Mouse (Mus musculus): Measurements from ENCODE around the gene Xkr7.
A peak's percentile ranks its signal among the peaks of the same experiment; 100 is the strongest.

Gene Xkr7

DNA sequence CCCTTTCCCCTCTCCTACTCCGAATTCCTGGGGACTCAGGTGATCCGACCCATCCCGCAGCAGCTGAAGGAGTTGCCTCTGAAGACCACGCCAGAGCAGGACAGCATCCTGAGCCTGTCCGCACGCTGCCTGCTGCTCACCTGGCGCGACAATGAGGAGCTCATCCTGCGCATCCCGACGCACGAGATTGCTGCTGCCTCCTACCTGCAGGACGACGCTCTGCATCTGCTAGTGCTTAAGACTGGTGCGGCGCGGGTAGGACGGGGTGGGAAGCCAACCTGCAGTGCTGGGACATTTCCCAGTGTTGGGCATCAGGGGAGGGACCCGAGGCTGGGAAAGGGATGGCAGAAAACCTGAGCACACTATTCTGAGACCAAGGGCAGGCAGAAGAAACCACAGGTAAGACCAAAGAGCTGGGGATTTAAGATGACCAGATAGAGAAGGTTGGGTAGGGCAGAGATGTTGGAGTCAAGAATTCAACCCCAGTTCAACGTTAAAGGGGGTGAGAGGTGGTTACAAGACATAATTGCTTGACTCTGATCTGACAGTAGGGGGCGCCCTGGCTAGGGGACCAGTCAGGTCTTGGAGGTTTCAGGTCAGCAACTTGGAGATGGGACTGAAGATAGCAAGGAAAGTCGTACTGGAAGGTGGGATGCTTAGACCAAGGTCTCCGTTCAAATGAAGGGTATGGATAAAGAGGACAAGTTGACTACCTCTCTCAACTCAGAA lies 39.3 kb downstream of the Xkr7 start:
- no peak for DNase-seq (ENCODE audit: low spot score in 2 of 2)

DNA sequence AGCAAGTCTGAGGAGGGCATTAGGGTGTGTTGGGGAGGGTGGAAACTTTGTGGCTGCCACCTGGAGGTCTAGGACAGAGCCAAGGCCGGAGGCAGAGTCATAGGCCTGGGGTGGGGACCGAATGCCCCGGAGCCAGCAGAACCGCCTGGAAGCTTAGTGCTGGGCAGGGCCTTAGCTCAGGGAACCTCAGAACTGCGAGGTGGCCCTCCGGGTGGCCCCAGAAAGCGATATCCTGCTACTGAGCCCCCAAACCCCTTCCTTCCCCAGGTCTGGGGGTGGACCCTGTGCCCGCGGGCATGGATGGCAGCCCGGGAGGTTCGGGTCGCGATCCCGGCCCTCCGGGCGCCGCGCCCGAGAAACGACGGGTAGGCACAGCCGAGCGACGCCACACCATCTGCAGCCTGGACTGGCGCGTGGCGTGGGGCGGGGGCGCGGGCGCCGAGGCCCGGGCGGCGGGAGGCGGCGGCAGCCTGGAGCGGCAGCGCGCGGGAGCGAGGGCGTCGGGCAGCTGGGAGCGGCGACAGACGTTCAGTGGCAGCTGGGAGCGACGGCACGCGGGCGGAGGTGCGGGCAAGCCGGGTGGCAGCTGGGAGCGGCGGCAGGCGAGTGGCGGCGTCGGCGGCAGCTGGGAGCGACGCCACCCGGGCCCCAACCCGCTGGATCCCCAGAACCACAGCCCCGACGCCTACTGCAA lies 40.0 kb downstream of the Xkr7 start:
- DNase-seq (ENCODE audit: low spot score in 2 of 2), result no peak

DNA sequence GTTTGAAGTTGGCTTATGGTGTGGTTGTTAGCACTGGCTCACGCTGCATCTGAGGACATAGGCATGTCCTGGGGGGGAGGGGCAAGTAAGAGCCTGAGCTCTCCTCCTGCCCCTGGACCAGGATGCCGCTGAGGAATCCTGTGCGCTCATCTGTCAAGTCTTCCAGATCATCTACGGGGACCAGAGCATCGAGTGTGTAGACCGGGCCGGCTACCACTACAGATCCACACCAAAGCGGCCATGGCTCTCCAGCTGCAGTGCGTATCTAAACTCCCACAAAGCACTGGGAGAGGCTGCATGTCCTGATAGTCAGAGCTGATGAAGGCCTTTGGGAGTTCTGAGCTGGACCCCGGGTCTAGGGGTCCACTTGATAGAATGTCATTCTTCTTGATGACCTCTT lies 43.0 kb downstream of the Xkr7 start:
- DNase-seq (ENCODE audit: low spot score in 2 of 2), result peak in 1 of 2 experiments; percentile 52

DNA sequence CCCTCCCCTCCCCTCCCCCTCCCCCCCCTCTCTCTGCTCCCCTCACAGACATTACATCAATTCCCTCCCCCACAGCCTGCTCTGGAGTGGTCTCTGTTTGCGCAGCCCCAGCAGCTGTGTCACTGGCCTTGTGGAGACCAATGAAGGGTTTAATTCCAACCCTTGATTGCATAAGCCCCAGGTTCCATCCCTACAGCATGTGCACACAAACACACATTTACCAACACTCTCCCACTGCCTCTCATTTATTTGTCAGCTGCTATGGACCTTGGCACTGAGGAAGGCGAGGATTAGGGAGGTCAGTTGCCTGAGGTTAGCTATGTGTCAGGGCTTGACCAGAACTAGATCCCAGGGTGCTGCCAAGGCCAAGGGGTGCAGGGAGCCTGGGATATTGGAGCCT lies 44.3 kb downstream of the Xkr7 start:
- DNase-seq (ENCODE audit: low spot score in 2 of 2), result peak in 1 of 2 experiments; percentile 56

DNA sequence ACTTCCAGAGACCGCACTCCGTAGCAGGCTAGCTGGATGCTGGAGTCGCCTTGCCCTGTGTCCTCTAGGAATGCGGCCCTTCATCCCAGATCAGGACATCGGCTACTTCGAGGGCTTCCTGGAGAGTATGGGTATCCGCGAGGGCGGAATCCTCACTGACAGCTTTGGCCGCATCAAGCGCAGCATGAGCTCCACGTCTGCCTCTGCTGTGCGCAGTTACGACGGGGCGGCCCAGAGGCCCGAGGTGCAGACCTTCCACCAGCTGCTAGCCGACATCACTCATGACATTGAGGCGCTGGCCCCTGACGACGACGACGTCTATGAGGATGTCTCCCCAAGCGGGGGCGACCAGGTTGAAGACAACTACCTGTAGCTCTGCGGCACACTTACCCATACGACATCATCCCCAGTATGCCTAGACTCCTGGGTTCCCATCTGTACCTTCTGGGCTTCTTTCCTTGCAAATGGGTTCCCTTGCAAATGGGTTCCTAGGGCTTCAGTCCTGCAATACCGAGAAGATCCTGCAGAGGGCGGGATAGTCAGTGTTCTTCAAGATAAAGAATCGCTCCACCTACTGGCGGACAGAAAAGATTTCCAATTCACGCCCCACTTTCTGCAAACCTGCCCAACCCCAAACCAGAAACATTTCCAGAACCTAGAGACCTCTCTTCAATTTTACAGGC lies 49.3 kb downstream of the Xkr7 start:
- DNase-seq (ENCODE audit: low spot score in 2 of 2), result peak; percentile 74 to 89

DNA sequence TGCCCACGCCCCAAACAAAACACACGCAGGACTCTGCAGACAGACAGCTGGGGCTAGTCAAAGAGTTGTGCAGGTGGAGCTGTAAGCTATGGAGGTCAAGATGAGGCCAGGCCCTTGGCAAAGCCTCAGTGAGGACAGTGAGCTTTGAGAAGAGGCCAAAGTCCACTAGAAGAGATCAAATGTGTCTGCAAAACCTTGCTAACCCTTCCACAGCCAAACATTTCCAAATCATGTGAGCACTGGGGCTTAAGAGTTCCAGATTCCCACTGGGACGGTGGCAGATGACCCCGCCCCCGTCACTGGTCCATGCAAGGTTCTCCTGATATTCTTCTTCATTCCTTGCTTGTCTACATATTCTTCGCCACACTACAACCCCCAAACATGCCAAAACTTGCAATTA lies 50.2 kb downstream of the Xkr7 start:
- peak in 1 of 2 experiments; percentile 56 for DNase-seq (ENCODE audit: low spot score in 2 of 2)

DNA sequence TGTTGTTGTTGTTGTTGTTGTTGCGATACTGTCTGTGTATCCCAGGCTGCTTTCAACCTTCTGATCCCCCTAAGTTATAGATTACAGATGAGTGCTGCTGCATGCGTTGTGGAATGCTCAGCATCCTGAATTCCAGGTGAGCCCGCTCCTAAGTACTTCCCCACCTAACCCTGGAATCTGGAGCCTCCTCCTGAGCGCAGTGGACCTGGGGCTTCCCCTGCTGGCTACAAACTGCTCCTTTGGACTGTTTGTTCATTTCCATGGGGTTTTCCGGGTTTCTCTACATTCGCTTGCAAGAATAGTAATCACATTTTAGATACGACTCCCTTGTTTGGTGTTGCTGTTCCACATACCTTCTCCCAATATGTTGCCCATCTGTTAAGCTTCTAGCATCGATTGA lies 51.6 kb downstream of the Xkr7 start:
- DNase-seq (ENCODE audit: low spot score in 2 of 2), result peak in 1 of 2 experiments; percentile 56

DNA sequence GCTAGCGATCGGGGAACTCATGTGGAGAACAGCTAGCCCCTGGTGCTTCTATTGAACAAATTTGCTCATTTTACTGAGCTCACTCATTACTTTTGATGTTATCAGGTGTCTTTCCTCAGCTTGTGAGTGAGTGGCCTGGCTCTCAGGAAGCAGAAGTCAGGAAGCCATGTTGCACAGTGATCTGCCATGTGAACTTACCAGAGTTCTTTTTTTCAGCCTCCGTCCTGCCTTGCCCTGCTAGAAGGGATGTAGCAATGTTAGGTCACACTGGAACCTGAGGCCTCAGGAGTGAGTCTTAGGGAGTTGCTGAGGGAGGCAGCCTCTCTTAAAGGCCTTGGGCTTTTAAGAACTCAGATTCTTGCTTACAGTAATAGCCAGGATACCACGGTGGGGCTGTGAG lies 52.2 kb downstream of the Xkr7 start:
- DNase-seq (ENCODE audit: low spot score in 2 of 2), result peak in 1 of 2 experiments; percentile 68

DNA sequence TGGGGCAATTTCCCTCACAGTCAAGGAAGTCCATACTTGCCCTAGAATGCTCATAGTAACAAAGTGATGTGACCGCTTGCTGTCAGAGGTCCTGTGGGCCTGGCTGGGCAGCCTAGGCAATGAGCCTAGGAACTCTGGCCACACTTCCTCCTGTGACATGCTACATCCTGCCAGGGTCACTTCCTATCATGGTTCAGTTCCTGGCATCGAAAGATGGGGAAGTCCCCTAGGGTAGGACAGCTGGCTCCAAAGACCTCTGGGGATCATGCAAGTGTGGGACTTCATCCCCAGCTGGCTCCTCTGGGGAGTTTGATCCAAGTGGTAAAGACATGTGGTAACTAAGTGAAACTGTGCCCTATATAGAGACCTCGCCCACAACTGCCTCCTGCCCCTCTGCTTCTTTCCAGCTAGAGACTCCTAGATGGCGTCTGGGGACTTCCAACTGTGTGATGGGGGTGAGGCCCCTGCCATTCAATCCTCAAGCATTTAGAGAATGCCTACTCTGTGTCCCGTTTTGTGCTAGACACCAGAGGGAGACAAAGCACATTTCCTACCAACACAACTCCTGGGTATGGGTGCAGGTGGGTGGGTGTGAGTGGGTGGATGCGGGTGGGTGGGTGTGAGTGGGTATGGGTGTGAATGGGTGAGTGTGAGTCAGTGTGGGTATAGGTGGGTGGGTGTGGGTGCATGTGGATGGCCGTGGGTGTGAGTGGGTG lies 52.8 kb downstream of the Xkr7 start:
- DNase-seq (ENCODE audit: low spot score in 2 of 2), result peak in 1 of 2 experiments; percentile 40

DNA sequence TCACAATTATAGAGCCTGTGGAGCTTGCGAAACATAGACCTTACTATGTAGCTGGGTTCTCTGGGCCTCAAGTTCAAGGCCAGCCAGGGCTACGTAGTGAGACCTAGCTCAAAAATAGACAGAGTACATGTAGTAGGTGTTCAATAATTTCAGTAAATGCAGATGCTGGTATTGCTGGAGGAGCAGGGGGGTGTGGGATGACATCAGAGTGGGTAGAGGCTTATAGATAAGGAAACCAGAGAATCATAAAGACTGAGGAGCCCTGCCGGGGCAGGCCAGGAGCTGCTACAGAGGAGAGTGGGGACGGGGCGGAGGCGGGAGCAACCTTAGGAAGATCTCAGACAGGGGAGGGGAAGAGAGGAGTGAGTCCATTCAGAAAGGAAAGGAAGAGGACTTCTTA lies 53.9 kb downstream of the Xkr7 start:
- peak in 1 of 2 experiments; percentile 56 for DNase-seq (ENCODE audit: low spot score in 2 of 2)

DNA sequence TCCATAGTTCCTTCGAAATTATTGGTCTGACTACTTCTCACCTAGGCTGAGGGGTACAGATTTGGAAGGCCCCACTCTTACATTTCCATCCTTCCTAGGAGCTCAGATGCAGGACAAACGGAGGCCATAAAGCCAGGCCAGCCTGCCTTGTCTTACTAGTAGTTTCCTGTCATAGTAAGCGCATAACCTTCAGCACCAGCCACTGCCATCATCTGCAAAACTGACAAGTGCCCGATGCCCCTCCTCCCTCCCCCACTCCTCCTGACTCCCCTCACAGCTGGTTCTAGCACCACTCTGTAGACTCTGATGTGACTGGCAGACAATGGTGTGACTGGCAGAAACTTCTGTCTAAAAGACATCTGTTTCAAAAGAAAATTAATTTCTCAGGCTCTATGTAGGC lies 54.5 kb downstream of the Xkr7 start:
- DNase-seq (ENCODE audit: low spot score in 2 of 2), result peak in 1 of 2 experiments; percentile 55

DNA sequence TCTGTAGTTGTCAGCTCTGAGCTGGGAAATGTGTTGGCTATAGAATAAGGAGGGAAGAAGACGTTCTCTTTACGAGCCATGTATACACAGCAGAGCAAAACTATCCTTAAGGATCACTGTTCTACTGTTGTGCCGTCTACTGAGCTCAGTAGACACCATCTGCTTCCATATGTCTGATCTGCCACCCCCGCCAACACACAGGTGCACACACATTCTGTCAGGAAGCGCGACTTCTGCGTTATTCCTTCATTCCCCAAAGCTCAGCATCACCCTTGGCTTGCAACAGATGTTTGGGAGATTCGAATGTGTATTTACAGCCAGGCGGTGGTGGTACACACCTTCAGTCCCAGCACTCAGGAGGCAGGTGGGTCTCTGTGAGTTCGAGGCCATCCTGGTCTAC lies 55.4 kb downstream of the Xkr7 start:
- peak in 1 of 2 experiments; percentile 49 for DNase-seq (ENCODE audit: low spot score in 2 of 2)

DNA sequence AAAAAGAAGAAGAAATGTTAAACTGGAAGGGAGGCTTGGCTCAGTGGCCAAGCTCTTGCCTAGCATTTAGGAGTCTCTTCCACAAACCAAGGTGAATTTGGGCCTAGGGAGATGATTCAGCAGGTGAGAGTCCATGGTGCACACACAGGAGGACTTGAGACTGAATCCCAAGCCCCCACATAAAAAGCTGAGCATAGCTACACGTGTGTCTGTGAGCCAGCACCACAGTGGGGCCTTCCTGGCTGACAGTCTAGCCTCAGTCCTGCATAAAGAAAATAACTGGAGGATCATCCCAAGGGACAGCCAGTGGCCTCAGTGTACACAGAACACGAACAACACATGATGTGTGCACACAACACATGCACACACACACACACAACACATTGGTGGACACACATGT lies 57.7 kb downstream of the Xkr7 start:
- peak in 1 of 2 experiments; percentile 52 for DNase-seq (ENCODE audit: low spot score in 2 of 2)

DNA sequence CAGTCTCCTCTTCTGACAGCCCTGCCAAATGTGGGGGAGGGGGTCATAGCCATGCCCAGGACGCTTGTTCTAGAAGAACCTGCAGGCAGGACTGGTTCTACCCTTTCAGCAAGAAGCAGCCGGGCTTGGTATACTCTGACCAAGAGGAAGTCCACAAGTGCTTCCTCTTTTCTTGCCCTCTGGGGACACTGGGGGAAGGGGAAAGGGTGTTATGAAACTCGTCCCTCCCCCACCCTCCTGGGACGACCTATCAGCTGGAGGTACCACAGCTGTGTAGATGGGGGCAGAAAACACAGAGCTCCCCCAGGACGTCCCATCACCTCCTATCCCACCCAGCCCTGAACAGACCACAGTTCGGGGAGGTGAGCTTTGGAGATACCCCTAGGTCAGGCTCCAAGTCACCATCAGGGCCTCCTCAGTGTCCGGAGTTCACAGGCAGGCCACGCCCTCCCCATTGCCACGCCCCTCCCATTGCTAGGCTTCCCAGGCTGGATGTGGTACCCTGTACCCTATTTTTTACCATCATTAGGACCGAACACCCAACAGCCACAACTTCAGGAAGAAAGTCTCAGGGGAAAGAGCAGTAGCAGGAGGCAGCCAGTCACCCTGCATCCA lies 59.0 kb downstream of the Xkr7 start:
- peak; percentile 79 to 84 for DNase-seq (ENCODE audit: low spot score in 2 of 2)
